ENCODE assay signal across 27 mouse cellular contexts in genomic region chr2:60029020-60029419, GRCm38 (mm10).
"Had no signal": no experiment of that assay in that cellular context is flagged by ENCODE, and none has a peak within 500 bp of the region (broad histone marks: within the 10 kb centered on the region; RNA-seq: fewer than 3 reads in every experiment).

No protein-coding gene starts in this region.

- H3K27ac ChIP-seq: heart, embryonic 10.5 days; heart, embryonic 13.5 days; heart, embryonic 15.5 days; hindbrain, embryonic 13.5 days; hindbrain, embryonic 15.5 days; hindbrain, postnatal 0 days; intestine, embryonic 15.5 days; kidney, embryonic 15.5 days; layer of hippocampus, adult 2 months; limb, embryonic 13.5 days; limb, embryonic 15.5 days; liver, embryonic 12.5 days; liver, embryonic 14.5 days had no signal

- H3K4me1 ChIP-seq: heart, embryonic 10.5 days; intestine, embryonic 15.5 days; kidney, embryonic 15.5 days; liver, embryonic 12.5 days had no signal

- H3K4me2 ChIP-seq: heart, embryonic 13.5 days; heart, embryonic 15.5 days; hindbrain, embryonic 13.5 days; hindbrain, embryonic 15.5 days; intestine, embryonic 15.5 days; kidney, embryonic 15.5 days; limb, embryonic 13.5 days; limb, embryonic 15.5 days; liver, embryonic 12.5 days had no signal

- H3K27me3 ChIP-seq: heart, embryonic 13.5 days; heart, embryonic 15.5 days; hindbrain, embryonic 13.5 days; hindbrain, embryonic 15.5 days; intestine, embryonic 15.5 days; kidney, embryonic 15.5 days; limb, embryonic 13.5 days; limb, embryonic 15.5 days; liver, embryonic 12.5 days had no signal

- H3K36me3 ChIP-seq: heart, embryonic 15.5 days; hindbrain, embryonic 15.5 days; intestine, embryonic 15.5 days; kidney, embryonic 15.5 days; limb, embryonic 15.5 days; liver, embryonic 12.5 days had no signal

- DNase-seq: gastrocnemius, postnatal 14 days; gastrocnemius, postnatal 36 days; heart, adult 18-20 months; heart, postnatal 14 days; heart, postnatal 36 days; kidney, adult 11 months; kidney, adult 2 months; kidney, adult 9 months; kidney, postnatal 10 days; kidney, postnatal 25 days; kidney, postnatal 4 days; layer of hippocampus, postnatal 36 days; left cerebral cortex, postnatal 4 days; lung, adult 18-20 months had no signal

- H3K9me3 ChIP-seq: heart, embryonic 10.5 days; heart, embryonic 13.5 days; heart, embryonic 15.5 days; hindbrain, embryonic 13.5 days; hindbrain, embryonic 15.5 days; intestine, embryonic 15.5 days; kidney, embryonic 15.5 days; limb, embryonic 13.5 days; limb, embryonic 15.5 days; liver, embryonic 12.5 days had no signal

- ATAC-seq: hindbrain, postnatal 0 days; intestine, embryonic 15.5 days; liver, embryonic 12.5 days had no signal

- H3K4me3 ChIP-seq: heart, embryonic 10.5 days; heart, embryonic 13.5 days; heart, embryonic 15.5 days; hindbrain, embryonic 13.5 days; hindbrain, embryonic 15.5 days; intestine, embryonic 15.5 days; kidney, embryonic 15.5 days; layer of hippocampus, adult 2 months; limb, embryonic 13.5 days; limb, embryonic 15.5 days; liver, embryonic 12.5 days had no signal

- H3K9ac ChIP-seq: heart, embryonic 13.5 days; heart, embryonic 15.5 days; hindbrain, embryonic 13.5 days; hindbrain, embryonic 15.5 days; intestine, embryonic 15.5 days; kidney, embryonic 15.5 days; limb, embryonic 13.5 days; limb, embryonic 15.5 days; liver, embryonic 12.5 days; liver, embryonic 14.5 days had no signal
